Mouse (Mus musculus): ENCODE results near the gene Mcm10.

Mcm10 gene

DNA sequence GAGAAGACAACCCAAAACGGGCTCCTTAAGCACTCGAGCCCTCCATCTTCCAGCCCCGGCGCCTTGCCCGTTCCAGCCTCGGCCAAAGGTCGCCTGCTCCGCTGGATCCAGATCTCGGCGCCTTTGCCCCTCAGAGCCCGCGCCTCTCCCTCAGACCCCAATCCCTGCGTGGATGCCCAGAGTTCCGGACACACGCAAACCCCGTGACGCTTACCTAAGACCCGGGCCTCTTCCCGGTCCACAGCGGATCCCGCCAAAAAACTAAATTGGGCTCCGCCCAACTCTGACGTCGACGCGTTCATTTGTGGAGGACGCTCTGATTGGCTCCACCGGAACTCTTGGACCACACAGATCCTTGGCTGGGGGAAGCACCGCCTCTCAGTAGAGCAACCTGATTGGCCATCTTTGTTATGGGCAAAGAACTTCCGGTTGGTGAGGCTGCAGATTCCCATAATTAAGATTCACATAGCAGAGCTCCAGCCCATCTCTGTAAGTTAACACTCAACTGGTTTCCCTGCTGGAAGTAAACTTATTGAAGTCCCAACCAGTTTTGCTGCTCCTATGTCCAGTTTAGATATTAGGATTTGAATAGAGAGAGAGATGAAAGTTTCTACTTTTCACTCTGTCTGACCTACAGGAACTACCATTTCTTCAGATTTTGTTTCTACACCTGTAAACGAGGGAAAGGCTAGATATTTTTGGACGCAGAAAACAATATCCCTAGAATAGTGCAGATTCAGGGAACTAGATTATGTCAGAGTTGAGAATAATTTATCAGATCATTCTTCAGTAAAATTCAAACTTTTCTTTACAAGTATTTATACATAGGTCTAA is at the start of gene Mcm10:
Gene Mcm10 (minus strand): TSS at position 301 of the 834 bp plus-strand sequence.
- DNase-seq (ENCODE audit: low spot score in 2 of 2), result peak; percentile 86 to 94

- DNase-seq (ENCODE audit: low spot score in 2 of 2), result no peak
Observed at GRCm38 (mm10) chr2:5061133-5061708, 48.6 kb upstream of the Mcm10 start.

- no peak for DNase-seq (ENCODE audit: low spot score in 2 of 2)
Observed at GRCm38 (mm10) chr2:5059997-5060396, 47.4 kb upstream of the Mcm10 start.

DNA sequence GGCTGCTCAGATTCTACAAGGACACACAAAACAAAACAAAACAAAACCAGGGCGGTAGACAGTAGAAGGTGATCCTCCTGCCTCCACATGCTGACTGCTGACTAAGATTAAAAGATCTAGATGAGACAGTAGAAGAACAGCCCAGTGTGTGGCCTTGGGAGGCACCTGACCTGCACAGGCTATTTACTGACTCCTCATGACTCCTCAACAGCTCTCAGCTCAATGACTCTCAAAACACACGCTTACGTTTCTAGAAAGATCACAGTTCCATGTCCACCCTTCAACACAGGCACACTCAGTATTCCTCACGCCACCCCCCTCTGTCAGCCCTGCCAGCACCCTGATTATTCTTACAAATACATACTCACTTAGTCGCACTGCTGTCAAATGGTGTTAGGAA is 45.8 kb upstream of the Mcm10 start:
- no peak for DNase-seq (ENCODE audit: low spot score in 2 of 2)

DNA sequence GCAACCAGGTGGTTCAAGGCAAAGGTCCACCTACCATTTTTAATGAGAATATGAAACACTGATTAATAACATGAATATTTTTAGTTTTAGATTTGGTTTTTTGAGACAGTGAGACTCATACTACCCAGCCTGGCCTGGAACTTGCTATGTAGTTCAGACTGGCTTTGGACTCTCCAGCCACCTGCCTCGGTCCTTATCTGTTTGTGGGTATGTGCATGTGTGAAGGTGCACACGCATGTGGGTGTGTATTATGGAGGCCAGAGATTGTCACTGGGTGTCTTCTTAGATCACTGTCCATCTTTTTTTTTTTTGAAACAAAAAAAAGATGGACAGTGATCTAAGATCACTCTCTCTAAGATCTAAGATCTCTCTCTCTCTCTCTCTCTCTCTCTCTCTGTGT is 38.0 kb upstream of the Mcm10 start:
- DNase-seq (ENCODE audit: low spot score in 2 of 2), result no peak

- peak in 1 of 2 experiments; percentile 37 for DNase-seq (ENCODE audit: low spot score in 2 of 2)
Observed at GRCm38 (mm10) chr2:5047016-5047415, 34.4 kb upstream of the Mcm10 start.

GRCm38 (mm10) chr2:5045269-5045965 is 32.8 kb upstream of the Mcm10 start:
- DNase-seq (ENCODE audit: low spot score in 2 of 2), result peak in 1 of 2 experiments; percentile 48

GRCm38 (mm10) chr2:5044321-5044720 is 31.7 kb upstream of the Mcm10 start:
- DNase-seq (ENCODE audit: low spot score in 2 of 2), result no peak

- DNase-seq (ENCODE audit: low spot score in 2 of 2), result no peak
Observed at GRCm38 (mm10) chr2:5043476-5043761, 30.8 kb upstream of the Mcm10 start.

GRCm38 (mm10) chr2:5042616-5043475 is 30.3 kb upstream of the Mcm10 start:
- peak; percentile 35 to 37 for DNase-seq (ENCODE audit: low spot score in 2 of 2)

GRCm38 (mm10) chr2:5041854-5042253 is 29.3 kb upstream of the Mcm10 start:
- no peak for DNase-seq (ENCODE audit: low spot score in 2 of 2)

DNA sequence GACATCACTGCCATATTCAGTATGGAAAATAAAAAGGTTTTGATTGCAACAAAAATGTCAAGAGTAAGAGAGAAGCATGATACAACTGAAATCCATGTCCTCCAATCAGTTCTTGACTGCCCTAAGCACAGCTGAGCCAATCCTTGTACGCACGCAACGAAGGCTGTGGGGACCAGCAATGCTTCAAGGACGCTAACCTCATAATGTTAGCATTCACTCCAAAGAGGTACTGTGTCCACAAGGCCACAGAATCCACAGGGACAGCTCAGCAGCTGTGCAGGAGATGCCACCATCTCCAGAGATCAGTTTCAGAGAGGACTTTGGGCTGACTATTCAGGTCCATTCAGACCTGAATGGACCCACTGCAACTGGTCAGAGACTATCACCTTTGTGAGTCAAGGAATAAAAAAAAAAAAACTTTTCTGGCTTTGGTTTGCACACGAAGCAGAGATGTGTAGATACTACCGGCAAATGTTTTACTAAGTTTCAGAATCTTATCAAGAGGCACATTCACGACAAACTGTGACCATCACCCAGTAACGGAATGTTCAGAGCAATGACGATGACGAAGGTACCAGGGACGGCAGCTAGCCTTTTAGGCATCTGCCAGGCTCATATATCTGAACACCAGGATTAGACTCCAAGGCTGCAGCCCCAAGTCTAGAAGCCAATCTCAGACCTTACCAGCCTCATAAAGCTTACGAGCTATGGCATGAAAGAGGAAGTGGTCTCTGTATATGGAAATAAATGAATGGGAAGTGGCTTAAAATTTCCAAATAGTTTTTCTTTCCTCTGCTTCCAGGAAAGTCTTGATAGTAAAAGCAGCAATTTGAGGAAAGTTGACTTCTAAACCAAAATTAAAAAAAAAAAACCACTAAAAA is 27.9 kb upstream of the Mcm10 start:
- no peak for DNase-seq (ENCODE audit: low spot score in 2 of 2)

DNA sequence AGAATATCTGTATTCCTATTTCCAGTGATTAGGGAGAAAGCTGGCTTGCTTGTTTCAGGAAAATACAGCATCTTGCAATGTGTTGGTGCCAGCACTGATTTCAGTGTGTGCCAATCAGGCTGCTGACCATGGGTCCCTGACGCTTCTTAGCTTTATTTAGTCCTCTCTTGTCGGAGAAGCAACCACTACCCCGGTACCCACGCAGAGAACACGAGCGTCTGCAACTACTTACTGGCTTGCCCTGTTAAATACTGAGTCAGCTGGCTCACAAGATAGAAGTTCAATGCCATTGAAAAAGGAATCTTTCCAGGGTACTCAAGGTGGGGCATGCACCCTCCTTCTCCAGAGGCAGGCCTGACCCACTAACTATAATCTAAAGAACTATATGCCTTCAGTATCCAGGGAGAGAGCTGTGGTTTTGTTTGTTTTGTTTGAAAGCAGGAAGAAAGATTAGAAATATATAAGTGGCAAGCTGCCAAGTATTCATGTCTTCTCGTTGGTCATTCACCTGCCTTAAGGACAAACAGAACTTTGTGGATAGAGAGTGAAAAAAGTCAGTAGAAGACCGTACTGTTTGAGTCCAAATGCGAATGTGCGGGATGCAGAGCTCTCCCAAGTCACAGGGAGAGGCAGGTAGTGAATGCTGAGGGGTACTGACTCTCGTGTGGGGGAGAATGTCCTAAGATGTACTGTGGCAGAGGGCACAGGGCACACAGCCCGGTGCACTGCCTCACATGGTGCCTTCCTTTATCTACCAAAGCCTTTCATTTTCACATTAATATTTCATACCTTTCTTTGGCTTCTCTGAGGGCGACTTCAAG is 27.0 kb upstream of the Mcm10 start:
- no peak for DNase-seq (ENCODE audit: low spot score in 2 of 2)

DNA sequence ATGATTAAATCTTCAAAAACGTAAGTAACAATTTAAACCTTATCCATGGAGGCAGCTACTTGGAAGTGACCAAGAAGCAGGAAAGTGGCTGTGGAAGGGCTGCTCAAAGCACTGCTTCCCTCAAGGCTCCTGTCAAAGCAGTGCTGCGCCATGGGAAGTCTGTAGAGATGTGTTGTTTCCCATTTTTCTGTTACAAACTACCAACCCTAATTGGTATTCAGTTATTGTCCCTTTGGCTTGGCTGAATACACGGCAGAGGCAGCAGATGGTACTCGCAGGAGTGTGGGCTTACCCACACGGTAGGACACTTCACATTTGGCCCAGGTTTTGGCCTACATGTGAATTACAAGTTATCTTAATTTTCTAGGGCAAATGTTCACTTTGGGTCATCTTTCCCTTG is 25.7 kb upstream of the Mcm10 start:
- DNase-seq (ENCODE audit: low spot score in 2 of 2), result no peak

DNA sequence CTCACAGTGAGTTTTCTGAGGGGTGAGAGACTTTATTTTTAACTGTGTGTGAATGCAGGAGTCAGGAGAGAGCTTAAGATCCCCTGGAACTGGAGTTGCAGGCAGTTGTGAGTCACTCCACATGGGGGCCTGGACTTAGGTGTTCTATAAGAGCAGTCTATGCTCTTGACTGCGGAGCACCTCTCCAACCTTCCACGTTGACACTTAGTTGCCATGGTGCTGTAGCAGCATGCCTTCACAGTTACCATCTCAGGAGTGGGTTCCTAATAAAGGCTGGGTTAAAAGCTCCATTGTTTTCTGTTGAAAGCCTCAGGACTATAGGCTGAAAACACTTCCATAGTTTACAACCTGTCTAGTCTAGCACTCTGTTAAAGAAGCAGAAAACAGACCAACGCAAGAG is 24.8 kb upstream of the Mcm10 start:
- no peak for DNase-seq (ENCODE audit: low spot score in 2 of 2)

DNA sequence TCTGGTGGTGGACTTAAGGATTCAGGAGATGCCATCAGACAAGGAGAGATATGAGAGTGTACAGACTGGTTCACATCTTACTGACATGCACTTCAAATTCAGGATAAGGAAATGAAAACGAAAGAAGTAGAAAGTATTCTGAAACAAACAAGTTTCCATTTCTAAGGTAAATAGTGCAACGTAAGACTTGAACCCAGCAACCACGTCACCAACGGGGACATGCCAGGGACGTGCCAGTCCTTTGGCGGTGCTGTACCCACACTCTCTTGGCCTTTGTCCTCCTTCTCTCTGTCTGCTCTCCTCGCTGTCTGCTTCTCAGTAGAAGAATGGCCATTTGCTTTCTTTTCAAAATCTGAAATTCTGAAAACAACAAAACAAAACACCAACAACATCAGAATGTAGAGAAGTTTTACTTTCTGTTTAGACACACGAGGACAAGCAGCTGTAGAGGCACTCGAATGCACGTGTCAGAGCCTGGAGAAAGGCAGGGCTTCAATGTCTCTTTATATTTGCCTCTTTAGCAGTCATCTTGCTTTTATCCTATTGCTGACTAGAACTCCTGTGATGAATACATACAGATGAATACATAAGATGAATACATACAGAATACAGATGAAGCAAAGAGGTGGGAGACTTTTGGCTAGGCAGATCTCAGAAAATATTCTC is 24.0 kb upstream of the Mcm10 start:
- DNase-seq (ENCODE audit: low spot score in 2 of 2), result no peak

DNA sequence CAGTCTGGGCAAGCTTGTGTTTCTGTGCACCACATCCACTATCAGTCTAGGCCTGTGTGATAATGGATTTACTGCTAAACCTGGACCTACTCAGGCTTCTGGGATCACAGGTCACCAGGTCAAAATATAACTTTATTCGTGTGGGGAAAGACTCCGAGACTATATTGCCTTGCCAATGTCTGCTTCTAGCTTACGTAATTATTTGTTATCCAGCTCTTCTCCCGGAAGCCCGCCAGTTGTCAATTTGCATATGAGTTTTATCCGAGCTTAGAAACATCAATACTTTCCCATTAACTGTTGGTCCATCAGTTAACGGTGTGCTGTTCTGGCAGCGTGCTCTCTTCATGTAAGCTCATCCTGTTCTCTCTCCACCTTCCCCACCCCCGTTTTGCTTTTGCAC is 22.6 kb upstream of the Mcm10 start:
- DNase-seq (ENCODE audit: low spot score in 2 of 2), result no peak

DNA sequence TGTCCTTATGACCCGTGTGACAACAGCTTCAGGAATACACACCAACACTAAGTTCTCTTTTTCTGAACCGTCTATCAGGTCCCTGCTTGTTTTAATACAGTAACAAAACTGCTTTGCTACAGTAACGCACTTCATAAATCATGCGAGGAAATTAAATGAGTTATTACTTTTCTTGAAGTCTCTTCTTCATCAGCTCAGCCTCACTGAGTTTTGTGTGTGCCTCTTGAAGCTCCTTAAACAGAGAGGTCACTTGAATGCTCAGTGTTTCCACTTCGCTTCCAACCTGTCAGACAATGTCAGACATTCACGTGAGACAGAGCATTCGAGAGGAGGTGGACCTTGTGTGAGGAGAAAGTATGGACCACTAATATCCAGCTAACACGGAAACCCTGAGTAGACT is 22.2 kb upstream of the Mcm10 start:
- no peak for DNase-seq (ENCODE audit: low spot score in 2 of 2)

DNA sequence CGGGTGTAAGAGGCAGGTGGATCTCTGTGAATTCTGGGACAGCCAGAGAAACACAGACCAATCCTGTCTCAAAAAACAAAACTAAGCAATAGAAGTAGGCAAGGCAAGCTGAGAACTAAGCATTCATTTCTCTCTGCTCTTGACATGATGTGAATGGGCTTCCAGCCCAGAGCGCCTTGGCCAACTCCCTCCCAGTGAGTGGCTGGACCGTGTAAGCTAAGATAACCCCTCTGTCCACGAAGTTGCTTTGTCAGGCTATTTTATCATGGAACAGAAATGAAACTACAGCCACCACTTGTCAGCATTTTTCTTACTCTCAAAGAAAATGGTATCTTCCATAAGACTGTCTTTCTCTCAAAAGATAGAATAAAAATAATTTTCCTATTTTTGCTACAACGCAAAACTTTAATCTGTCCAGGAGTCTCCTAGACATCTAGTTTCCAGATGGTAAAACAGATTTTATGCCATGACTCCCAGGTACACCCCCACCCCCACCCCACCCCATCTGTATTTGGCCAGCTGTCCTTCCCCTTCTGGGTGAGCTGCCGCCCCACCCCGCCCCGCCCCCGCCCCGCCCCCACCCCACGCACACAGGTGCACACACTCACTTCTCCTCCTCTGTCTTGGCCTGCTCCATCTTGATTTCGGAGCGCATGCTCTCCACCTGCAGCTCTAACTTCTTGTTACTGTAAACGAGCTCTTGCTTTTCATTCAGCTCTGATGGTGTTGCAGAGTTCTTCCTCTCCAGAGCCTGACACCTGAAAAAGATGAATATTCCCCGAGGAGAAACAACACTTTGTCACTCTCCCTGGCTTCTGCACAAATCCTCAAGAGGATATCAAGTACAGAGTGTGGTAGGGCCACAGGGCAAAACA is 21.2 kb upstream of the Mcm10 start:
- no peak for DNase-seq (ENCODE audit: low spot score in 2 of 2)
